Mouse (Mus musculus) bone marrow, adult 2 months (tissue): ENCODE data around the gene Sytl2.

ENCODE experiments used
- CTCF ChIP-seq: fragments of 200-500 bp; IDR thresholded peaks from 2 replicates; pipeline ENCODE4 v1.5.1; 2011; ENCODE audit warnings: low read length, control low read depth; ENCODE audit not compliant: control insufficient read depth, insufficient read depth
- POLR2A ChIP-seq: fragments of 200-500 bp; IDR thresholded peaks from 2 replicates; pipeline ENCODE4 v1.6.1; 2011; ENCODE audit warnings: low read depth, mild to moderate bottlenecking, control low read depth, low read length, borderline replicate concordance; ENCODE audit not compliant: control insufficient read depth

- TF ChIP-seq CTCF (no peak), POLR2A (no peak)
Observed at GRCm38 (mm10) chr7:90341212-90341957, 39.3 kb downstream of the Sytl2 start.
